Mouse (Mus musculus): ENCODE measurements around the gene Prnp. TPM values are rescaled to one million over a fixed set of nuclear protein-coding genes. Genes with fewer than 3 reads are reported as not detected.
A peak's percentile ranks its signal among the peaks of the same experiment; 100 is the strongest.

Gene Prnp
- polyA plus RNA-seq, 1 experiment from 2014 or later, result 23.7 TPM

DNA sequence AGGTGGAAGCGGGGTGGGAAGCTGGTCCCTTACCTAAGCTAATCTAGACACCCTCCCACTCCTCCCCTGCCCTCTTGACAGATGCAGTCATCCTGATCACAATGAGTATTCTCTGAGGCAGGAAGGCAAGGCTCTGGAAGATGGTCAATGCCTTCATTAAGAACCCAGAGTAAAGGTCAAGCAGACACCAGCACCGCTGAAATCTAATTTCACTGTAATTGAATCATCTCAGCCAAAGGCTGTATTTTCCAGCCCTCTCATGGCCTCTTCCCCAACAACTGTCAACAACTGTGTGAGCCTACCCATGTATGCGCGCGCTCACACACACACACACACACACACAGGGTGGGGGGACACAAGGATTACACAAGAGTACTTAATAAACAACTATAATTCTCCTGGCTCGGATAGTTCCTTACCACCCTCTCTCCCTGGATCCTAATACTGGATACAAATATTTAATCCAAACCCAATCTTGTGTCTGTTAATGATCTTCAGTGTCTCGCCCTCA, 1.3 kb upstream of the Prnp start:
- DNase-seq (ENCODE audit: low spot score), result no peak
- Histone ChIP-seq H3K36me3 (replicated peaks; ENCODE audit: control insufficient read depth, insufficient read depth, low read depth, low read length) (no peaks in the 10 kb centered on the region), H3K4me1 (ENCODE audit: control insufficient read depth, insufficient read depth, low read length) (no peaks in the 10 kb centered on the region), H3K9ac (replicated peaks; ENCODE audit: low read length) (no peak overlapping the region), H3K4me3 (ENCODE audit: low read depth, low read length) (no peak overlapping the region), H3K9me3 (replicated peaks; ENCODE audit: control insufficient read depth, low read length) (no peaks in the 10 kb centered on the region), H3K27me3 (ENCODE audit: control insufficient read depth, insufficient read depth, low read length) (no peaks in the 10 kb centered on the region), H3K4me2 (ENCODE audit: low read depth, low read length) (no peak overlapping the region), H3K27ac (replicated peaks; ENCODE audit: low read depth, low read length) (no peak overlapping the region)
- 81% methylated on average over 7 of the region's 7 CpGs for WGBS
- no peak; the same call in 1 of the 2 replicates for ATAC-seq (replicated peaks; ENCODE audit: insufficient number of reproducible peaks, low FRiP score, low TSS enrichment, low read depth)

DNA sequence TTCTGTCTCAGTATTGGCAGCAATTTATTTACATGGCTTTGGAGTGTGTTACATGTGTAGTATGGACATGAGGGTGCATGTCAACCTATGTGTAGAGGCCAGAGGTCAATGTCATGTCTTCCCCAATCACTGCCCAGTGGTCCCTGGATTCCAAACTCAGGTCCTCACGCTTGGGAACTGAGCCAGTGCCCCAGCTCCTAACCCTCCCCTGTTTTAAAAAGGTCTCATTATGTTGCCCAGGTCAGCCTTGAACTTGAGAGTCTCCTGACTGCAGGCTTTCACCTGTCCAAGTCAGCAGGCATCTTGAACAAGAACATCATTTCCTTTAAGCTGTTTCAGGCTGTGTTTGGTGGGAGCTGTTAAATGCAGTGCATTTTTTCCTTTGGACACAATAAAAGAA, 822 bp upstream of the Prnp start:
- Histone ChIP-seq H3K27me3 (ENCODE audit: control insufficient read depth, insufficient read depth, low read length) (no peaks in the 10 kb centered on the region), H3K4me1 (ENCODE audit: control insufficient read depth, insufficient read depth, low read length) (no peaks in the 10 kb centered on the region), H3K36me3 (replicated peaks; ENCODE audit: control insufficient read depth, insufficient read depth, low read depth, low read length) (no peaks in the 10 kb centered on the region), H3K4me3 (ENCODE audit: low read depth, low read length) (no peak overlapping the region), H3K27ac (replicated peaks; ENCODE audit: low read depth, low read length) (no peak overlapping the region), H3K9me3 (replicated peaks; ENCODE audit: control insufficient read depth, low read length) (no peaks in the 10 kb centered on the region), H3K9ac (replicated peaks; ENCODE audit: low read length) (no peak overlapping the region), H3K4me2 (ENCODE audit: low read depth, low read length) (no peak overlapping the region)
- DNase-seq (ENCODE audit: low spot score), result no peak
- ATAC-seq (replicated peaks; ENCODE audit: insufficient number of reproducible peaks, low FRiP score, low TSS enrichment, low read depth), result no peak
- WGBS, result 78% methylated on average over 1 of the region's 1 CpGs

DNA sequence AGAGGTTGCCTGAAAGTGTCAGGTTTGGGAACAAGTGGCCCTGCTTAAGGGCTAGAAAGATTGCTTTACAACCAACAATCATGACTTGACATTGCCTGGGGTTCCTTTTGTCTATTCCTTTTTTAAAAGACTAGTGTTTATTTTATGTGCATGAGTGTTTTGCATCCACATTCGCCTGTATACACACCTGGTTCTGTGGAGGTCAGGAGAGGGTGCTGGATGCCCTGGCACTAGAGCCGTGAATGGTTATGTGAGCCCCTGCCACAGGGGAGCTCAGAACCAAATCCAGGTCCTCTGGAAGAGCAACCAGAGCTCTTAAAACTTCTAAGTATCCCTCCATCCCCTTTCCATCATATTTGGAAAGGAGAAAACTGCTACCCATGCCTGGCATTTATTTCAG, 1.1 kb downstream of the Prnp start:
- no peak overlapping the region for H3K27ac ChIP-seq (replicated peaks; ENCODE audit: low read depth, low read length)
- H3K4me3 ChIP-seq (ENCODE audit: low read depth, low read length), result no peak overlapping the region
- no peak overlapping the region for H3K4me2 ChIP-seq (ENCODE audit: low read depth, low read length)
- no peak for ATAC-seq (replicated peaks; ENCODE audit: insufficient number of reproducible peaks, low FRiP score, low TSS enrichment, low read depth)
- H3K9me3 ChIP-seq (replicated peaks; ENCODE audit: control insufficient read depth, low read length), result no peaks in the 10 kb centered on the region
- DNase-seq (ENCODE audit: low spot score), result no peak
- H3K4me1 ChIP-seq (ENCODE audit: control insufficient read depth, insufficient read depth, low read length), result no peaks in the 10 kb centered on the region
- 50% methylated on average over 2 of the region's 2 CpGs for WGBS
- no peaks in the 10 kb centered on the region for H3K27me3 ChIP-seq (ENCODE audit: control insufficient read depth, insufficient read depth, low read length)
- H3K9ac ChIP-seq (replicated peaks; ENCODE audit: low read length), result no peak overlapping the region
- no peaks in the 10 kb centered on the region for H3K36me3 ChIP-seq (replicated peaks; ENCODE audit: control insufficient read depth, insufficient read depth, low read depth, low read length)

DNA sequence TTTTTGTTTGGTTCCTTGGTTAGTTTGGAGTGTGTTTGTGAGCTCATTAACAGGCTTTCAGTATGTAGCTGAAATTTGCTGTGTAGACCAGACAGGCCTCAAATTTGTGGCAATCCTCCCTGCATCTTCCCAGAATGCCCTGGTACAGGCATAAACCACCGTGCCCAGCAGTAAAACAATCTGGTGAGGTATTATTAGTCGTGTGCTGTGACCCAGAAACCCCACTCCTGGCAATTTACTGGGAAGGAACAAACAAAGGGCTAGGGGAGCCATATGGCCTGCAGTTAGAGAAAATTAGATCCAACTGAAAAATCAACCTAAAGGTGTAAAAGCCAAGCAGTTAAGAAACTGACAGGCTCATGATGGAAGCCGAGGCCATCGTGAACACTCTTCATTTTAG, 1.6 kb downstream of the Prnp start:
- Histone ChIP-seq H3K9ac (replicated peaks; ENCODE audit: low read length) (no peak overlapping the region), H3K4me3 (ENCODE audit: low read depth, low read length) (no peak overlapping the region), H3K4me2 (ENCODE audit: low read depth, low read length) (no peak overlapping the region), H3K36me3 (replicated peaks; ENCODE audit: control insufficient read depth, insufficient read depth, low read depth, low read length) (no peaks in the 10 kb centered on the region), H3K27me3 (ENCODE audit: control insufficient read depth, insufficient read depth, low read length) (no peaks in the 10 kb centered on the region), H3K9me3 (replicated peaks; ENCODE audit: control insufficient read depth, low read length) (no peaks in the 10 kb centered on the region), H3K4me1 (ENCODE audit: control insufficient read depth, insufficient read depth, low read length) (no peaks in the 10 kb centered on the region), H3K27ac (replicated peaks; ENCODE audit: low read depth, low read length) (no peak overlapping the region)
- ATAC-seq (replicated peaks; ENCODE audit: insufficient number of reproducible peaks, low FRiP score, low TSS enrichment, low read depth) (no peak), DNase-seq (ENCODE audit: low spot score) (peak; percentile 11)
- WGBS, result 25% methylated on average over 4 of the region's 4 CpGs

DNA sequence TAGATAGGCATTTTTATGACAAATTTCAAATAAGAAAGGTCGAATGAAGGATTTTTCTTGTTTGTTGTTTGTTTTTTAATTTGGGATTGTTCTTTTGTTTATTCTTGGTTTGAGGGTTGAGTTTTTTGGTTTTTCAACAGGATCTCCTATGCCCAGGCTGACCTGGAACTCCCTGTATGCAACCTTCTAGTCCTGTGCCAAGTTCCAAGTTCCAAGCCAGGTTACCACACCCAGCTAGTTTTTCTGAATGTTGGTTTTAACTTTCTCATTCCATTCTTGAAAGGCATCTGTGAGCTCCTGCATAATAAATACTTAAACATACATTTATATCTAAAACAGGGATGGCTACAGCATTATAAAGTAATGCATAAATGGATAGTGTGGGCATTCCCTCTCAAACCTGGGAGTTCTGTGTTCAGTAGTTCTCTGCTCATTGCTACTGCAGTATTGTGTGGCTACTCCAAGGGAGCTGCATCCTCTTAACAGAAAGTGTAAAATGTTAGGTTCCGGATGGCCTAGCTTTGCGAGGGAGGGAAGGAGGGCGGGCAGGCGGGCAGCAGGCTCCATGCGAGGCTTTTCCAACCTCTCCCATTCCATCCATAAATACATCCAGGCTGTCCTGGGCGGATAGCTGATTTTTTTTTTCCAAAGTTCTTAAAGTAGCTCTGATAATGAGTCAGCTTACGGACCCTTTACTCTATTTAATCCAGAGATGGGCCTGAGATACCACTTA, 3.0 kb downstream of the Prnp start:
- no peak for ATAC-seq (replicated peaks; ENCODE audit: insufficient number of reproducible peaks, low FRiP score, low TSS enrichment, low read depth)
- Histone ChIP-seq H3K4me1 (ENCODE audit: control insufficient read depth, insufficient read depth, low read length) (no peaks in the 10 kb centered on the region), H3K27ac (replicated peaks; ENCODE audit: low read depth, low read length) (no peak overlapping the region), H3K36me3 (replicated peaks; ENCODE audit: control insufficient read depth, insufficient read depth, low read depth, low read length) (no peaks in the 10 kb centered on the region), H3K27me3 (ENCODE audit: control insufficient read depth, insufficient read depth, low read length) (no peaks in the 10 kb centered on the region), H3K9ac (replicated peaks; ENCODE audit: low read length) (no peak overlapping the region), H3K4me2 (ENCODE audit: low read depth, low read length) (no peak overlapping the region), H3K4me3 (ENCODE audit: low read depth, low read length) (no peak overlapping the region), H3K9me3 (replicated peaks; ENCODE audit: control insufficient read depth, low read length) (no peaks in the 10 kb centered on the region)
- 86% methylated on average over 8 of the region's 8 CpGs for WGBS
- DNase-seq (ENCODE audit: low spot score), result no peak

DNA sequence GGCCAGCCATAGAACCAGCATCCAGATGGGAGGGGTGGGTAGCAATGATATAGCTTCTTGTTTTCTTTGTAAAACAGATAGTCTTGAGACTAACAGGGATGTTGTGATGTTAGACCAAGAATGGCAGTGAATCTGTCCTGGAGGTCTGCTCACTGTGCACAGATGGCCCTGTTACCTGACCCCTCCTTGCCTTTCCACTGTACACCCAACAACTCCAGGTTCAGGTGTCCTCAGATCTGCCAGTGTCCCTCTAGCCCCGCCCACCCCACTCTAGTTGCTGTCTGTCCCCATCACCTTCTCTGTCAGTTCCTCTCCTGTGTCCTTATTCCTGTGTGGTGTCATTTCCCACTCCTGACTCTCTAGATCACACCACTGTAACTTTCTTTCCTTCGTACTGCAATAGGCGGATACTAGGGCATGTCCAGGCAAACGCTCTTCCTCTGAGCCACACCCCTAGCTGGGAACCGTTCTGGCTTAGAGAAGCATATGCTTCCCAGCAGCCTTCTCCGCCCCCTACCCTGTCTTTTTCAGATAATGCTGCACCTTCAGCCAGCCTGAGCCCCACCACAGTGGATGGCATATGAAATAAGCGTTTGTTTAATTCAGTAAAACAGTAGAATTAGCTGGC, 22.7 kb downstream of the Prnp start:
- Histone ChIP-seq H3K4me2 (ENCODE audit: low read depth, low read length) (no peak overlapping the region), H3K27me3 (ENCODE audit: control insufficient read depth, insufficient read depth, low read length) (no peaks in the 10 kb centered on the region), H3K9me3 (replicated peaks; ENCODE audit: control insufficient read depth, low read length) (no peaks in the 10 kb centered on the region), H3K4me1 (ENCODE audit: control insufficient read depth, insufficient read depth, low read length) (no peaks in the 10 kb centered on the region), H3K27ac (replicated peaks; ENCODE audit: low read depth, low read length) (no peak overlapping the region), H3K36me3 (replicated peaks; ENCODE audit: control insufficient read depth, insufficient read depth, low read depth, low read length) (no peaks in the 10 kb centered on the region), H3K4me3 (ENCODE audit: low read depth, low read length) (no peak overlapping the region), H3K9ac (replicated peaks; ENCODE audit: low read length) (no peak overlapping the region)
- WGBS, result 71% methylated on average over 7 of the region's 7 CpGs
- ATAC-seq (replicated peaks; ENCODE audit: insufficient number of reproducible peaks, low FRiP score, low TSS enrichment, low read depth), result no peak
- no peak for DNase-seq (ENCODE audit: low spot score)

DNA sequence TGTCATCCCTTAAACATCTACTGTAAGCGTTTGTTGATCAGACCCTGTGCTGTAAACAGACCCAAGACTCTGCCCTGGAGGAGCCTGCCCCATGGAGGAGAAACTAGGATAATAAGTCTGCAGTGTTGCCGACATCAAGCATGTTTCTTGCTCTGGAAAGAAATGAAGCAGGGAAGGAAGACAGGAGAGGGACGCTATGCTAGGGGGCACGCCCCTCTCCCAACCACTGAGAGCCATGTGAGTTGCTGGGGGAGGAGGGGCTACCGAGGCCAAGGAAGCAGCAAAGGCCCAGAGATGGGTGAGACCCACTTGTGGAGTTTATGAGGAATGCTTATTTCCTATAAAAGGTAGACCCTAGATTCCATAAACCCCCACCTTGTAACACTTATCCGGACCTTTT, 23.3 kb downstream of the Prnp start:
- Histone ChIP-seq H3K4me1 (ENCODE audit: control insufficient read depth, insufficient read depth, low read length) (no peaks in the 10 kb centered on the region), H3K4me3 (ENCODE audit: low read depth, low read length) (no peak overlapping the region), H3K9me3 (replicated peaks; ENCODE audit: control insufficient read depth, low read length) (no peaks in the 10 kb centered on the region), H3K9ac (replicated peaks; ENCODE audit: low read length) (no peak overlapping the region), H3K4me2 (ENCODE audit: low read depth, low read length) (no peak overlapping the region), H3K27ac (replicated peaks; ENCODE audit: low read depth, low read length) (no peak overlapping the region), H3K27me3 (ENCODE audit: control insufficient read depth, insufficient read depth, low read length) (no peaks in the 10 kb centered on the region), H3K36me3 (replicated peaks; ENCODE audit: control insufficient read depth, insufficient read depth, low read depth, low read length) (no peaks in the 10 kb centered on the region)
- DNase-seq (ENCODE audit: low spot score) (no peak), ATAC-seq (replicated peaks; ENCODE audit: insufficient number of reproducible peaks, low FRiP score, low TSS enrichment, low read depth) (no peak; the same call in 1 of the 2 replicates)
- WGBS, result 29% methylated on average over 6 of the region's 6 CpGs

DNA sequence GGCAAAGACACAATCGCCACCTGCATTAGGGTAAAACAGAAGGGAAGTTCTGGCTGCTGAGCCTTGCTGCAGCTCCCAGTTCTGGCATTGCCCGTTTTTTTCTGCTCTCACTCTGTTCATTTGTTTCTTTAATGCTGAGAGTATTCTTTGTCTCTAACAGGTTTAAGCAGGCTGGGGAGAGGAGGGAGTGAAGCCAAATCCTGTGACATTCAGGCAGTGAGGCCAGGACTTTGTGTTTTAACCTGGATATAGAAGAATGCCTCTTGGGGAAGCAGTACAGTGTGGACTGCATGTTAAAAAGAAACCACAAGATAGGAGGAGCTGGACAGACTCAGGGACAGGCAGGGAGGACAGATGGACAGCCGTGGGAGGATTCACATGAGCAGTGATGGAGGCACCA, 23.9 kb downstream of the Prnp start:
- Histone ChIP-seq H3K4me1 (ENCODE audit: control insufficient read depth, insufficient read depth, low read length) (no peaks in the 10 kb centered on the region), H3K4me3 (ENCODE audit: low read depth, low read length) (no peak overlapping the region), H3K36me3 (replicated peaks; ENCODE audit: control insufficient read depth, insufficient read depth, low read depth, low read length) (no peaks in the 10 kb centered on the region), H3K27ac (replicated peaks; ENCODE audit: low read depth, low read length) (no peak overlapping the region), H3K27me3 (ENCODE audit: control insufficient read depth, insufficient read depth, low read length) (no peaks in the 10 kb centered on the region), H3K9me3 (replicated peaks; ENCODE audit: control insufficient read depth, low read length) (no peaks in the 10 kb centered on the region), H3K9ac (replicated peaks; ENCODE audit: low read length) (no peak overlapping the region), H3K4me2 (ENCODE audit: low read depth, low read length) (no peak overlapping the region)
- ATAC-seq (replicated peaks; ENCODE audit: insufficient number of reproducible peaks, low FRiP score, low TSS enrichment, low read depth) (no peak), DNase-seq (ENCODE audit: low spot score) (no peak)
- 59% methylated on average over 3 of the region's 3 CpGs for WGBS
